Mouse (Mus musculus) adrenal gland, adult 2 months (tissue): ENCODE measurements around the gene Rabggta. TPM values are rescaled to one million over a fixed set of nuclear protein-coding genes. Genes with fewer than 3 reads are reported as not detected.

Experiments used
- DNase-seq: peaks from one replicate; pipeline ENCODE4 v3.0.0; 2021
- polyA plus RNA-seq: library from polyadenylated mRNA; depleted of rRNA; stranded (reverse); fragments of >200 nt; gene quantifications from 2 replicates; pipeline ENCODE4 v1.2.3, GENCODE M21; 2012; rRNA removed
- total RNA-seq, 2 experiments: library from RNA; stranded (reverse); gene quantifications; 2 replicates each; pipeline ENCODE4 v1.2.3; 2021

Gene Rabggta
- total and polyA plus RNA-seq, 3 experiments = 20.2 to 44.7 (median 20.4) TPM

DNA sequence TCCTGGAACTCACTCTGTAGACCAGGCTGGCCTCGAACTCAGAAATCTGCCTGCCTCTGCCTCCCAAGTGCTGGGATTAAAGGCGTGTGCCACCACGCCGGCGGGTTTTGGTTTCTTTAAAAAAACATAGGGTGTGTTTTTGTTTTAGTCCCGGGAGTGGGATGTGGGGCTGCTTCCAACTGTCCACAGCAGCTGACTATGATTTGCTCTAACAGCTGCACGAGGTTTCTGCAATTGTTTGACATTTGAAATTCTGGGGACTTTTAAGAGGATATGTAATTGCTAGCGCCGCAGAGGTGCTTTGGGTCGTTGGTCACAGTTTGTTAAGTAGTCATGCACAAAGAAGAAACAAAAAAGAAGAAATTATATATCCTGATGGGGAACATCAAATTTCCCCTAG, 32.6 kb downstream of the Rabggta start:
- DNase-seq = no peak

DNA sequence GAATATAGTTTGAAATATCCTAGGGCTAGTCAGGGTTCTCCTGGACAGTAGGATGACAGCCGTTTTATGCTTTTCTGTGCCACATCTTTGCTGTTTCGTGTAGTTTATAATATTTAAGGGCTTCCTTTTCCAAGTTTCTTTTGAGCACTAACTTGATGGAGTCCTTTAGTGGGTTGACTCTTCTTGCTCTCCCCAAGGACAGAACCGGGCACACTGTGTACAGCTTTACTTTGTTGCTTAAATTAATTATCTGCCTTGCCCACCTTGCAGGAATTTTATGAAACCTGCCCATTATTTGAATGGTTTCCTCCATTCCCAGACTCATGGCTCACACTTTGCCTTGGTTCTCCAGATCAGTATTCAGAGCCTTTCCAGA, 40.0 kb downstream of the Rabggta start:
- DNase-seq = no peak

DNA sequence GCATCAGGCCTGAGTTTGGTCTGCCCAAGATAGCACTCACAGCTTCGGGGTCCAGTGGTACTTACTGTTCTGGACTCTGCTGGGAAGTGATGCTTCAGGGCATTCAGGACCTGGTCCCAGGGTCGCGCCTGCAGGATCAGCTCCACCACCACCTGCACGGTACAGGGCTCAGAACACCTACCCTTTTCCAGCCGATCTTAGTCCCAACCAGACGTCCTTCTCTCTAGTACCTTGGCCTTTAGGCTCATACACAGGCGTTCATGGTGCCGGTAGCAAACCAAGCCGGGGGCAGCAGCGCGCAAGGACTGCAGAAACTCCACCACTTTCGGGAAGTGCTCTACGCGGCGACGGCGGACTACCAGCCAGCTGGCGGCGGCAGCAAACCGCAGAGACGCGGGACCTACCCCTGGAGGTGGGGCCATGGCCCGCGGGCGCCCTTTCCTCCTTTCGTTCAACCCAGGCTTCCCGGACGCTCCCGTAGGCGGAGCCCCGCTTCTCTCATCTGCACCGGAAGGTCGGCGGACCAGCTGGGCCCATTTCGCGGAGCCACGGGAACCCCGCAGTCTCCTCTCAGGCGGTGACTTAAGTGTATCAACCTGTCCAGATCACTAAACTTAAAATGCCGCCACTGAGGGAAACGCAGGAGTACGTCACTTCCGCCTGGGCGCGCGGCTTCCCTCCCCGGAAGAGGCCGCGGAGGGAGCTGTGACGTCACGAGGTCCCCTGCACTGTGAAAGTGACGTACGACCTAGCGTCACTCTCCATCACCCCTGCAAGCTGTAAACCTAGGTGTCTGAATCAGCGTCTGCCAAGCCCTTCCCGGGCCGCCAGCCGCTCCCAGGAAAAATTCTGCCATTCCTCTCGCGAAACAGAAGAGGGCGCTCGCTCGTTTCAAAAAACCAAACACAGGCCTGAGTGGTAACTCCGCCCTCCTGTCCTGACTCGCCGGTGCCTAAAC, 40.6 kb downstream of the Rabggta start, which contains the start of gene Tinf2:
Gene Tinf2 (minus strand): TSS at position 661 of the 958 bp plus-strand sequence.
- DNase-seq = peak; percentile 95

DNA sequence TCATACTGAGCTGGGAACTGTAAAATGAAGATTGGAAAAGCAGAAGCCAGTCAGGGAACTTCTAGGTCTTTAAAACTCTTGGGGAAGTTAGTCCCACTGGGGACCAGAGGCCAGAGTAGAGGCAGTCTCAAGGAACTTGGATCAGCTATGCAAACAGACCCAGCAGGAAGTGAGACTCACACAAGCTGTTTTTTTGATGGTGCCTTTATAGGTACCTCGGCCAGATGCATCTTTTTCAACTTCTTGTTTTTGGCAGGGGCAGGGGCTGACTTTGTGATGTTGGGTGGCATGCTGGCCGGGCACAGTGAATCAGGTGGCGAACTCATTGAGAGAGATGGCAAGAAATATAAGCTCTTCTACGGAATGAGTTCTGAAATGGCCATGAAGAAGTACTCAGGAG, 44.4 kb downstream of the Rabggta start:
- no peak for DNase-seq

DNA sequence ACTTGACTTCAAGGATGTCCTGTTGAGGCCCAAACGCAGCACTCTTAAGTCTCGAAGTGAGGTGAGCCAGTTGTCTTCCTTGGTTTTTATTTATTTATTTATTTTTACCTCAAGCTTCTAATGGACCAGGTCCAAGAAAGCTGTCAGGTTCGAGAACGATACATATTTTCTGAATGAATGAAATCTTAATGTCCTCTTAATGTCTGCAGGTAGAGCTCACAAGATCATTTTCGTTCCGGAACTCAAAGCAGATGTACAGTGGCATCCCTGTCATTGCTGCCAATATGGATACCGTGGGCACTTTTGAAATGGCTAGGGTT, 49.4 kb downstream of the Rabggta start:
- DNase-seq = no peak

DNA sequence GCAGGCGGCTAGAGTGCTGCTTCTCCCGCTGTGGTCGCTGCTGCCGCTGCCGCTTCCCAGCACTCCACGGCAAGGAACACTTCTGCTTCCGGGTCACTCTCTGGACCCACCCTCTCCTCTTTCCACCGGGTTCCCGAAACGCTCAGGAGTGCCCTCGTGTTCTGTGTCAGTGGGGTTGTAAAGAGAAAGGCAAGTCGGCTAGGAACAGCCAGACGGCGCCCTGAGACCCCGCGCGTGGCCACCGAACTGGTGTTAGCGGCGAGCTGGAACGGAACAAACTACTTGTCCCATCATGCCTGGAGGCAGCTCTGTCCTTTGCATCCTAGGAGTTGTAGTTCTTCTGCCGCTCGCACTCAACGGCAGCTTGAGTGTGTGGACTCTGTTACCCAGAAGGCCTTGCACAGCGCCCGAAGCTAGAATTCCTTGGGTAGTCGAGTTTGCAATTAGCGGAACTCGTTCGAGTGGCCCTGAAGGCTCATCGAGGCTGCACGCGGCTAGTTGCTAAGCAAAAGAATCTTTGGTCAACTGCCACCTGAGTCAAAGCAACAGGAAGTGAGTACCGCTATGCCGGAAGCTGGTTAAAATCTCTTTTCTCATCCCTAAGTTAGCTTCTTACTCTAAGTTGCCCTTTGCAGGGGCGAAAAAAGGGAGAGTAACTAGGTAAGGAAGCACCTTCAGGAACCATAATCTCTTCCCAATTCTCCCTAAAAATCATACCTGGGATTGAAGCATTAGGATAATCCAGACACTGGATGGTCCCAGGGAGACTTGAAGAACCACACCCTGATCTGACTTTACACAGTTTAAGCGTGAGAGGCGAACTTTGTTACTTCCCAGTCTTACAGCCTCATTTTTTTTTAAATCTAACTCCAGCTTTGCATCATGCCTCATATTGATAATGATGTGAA, 50.0 kb downstream of the Rabggta start, which contains the start of the genes Gmpr2 and Nedd8:
Gene Gmpr2 (plus strand): TSS at position 109 of the 908 bp plus-strand sequence.
Gene Nedd8 (minus strand): TSS at position 292 of the 908 bp plus-strand sequence.
- peak; percentile 94 for DNase-seq

DNA sequence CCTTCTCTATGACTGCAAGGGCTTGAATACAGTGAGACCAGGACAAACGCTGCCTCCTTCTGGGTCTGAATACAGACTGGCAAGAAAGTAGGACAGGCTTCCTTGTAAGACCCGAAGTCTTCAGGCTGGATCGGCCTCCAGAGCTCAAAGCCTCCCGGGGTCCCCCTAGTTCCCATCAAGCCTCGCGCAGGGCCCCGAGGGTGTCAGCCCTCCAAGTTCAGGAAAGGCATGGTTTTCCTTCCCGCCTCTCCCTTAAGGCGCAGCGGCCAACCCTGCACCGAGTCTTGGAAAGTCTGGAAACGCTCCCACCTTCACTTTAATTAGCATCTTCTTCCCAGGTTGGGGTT, 50.6 kb downstream of the Rabggta start:
- no peak for DNase-seq

Other genes starting within 250 kb of the Rabggta start
Only the 30 nearest of the 37 such genes appear.
- 100 to 1,000 TPM; 102 to 157 TPM for gene Dcaf11, start 162.3 kb downstream of the Rabggta start, total RNA-seq
- gene Dcaf11, start 162.3 kb downstream of the Rabggta start, polyA plus RNA-seq = 107 and 139 TPM in 2 replicates
- gene A730061H03Rik, start 161.9 kb downstream of the Rabggta start, total RNA-seq = 1 to 10 TPM in 1 of 2 experiments, not detected in 1; 1.2 TPM
- 3.8 and 4.2 TPM in 2 replicates for gene A730061H03Rik, start 161.9 kb downstream of the Rabggta start, polyA plus RNA-seq
- 1 to 10 TPM in 1 of 2 experiments, under 1 TPM in 1; 0.41 to 1.5 TPM for gene Fitm1, start 146.6 kb downstream of the Rabggta start, total RNA-seq
- 3.8 and 5.6 TPM in 2 replicates for gene Fitm1, start 146.6 kb downstream of the Rabggta start, polyA plus RNA-seq
- 100 to 1,000 TPM; 207 to 360 TPM for gene Psme1, start 144.1 kb downstream of the Rabggta start, total RNA-seq
- 87.3 and 96.4 TPM in 2 replicates for gene Psme1, start 144.1 kb downstream of the Rabggta start, polyA plus RNA-seq
- gene Emc9, start 137.0 kb downstream of the Rabggta start, total RNA-seq = 10 to 100 TPM; 24.5 to 38.4 TPM
- 59.2 and 62.9 TPM in 2 replicates for gene Emc9, start 137.0 kb downstream of the Rabggta start, polyA plus RNA-seq
- gene Psme2, start 131.2 kb downstream of the Rabggta start, total RNA-seq = 100 to 1,000 TPM; 329 to 332 TPM
- gene Psme2, start 131.2 kb downstream of the Rabggta start, polyA plus RNA-seq = 49.2 and 65.1 TPM in 2 replicates
- gene Rnf31, start 130.6 kb downstream of the Rabggta start, total RNA-seq = 10 to 100 TPM; 30.8 to 36.6 TPM
- gene Rnf31, start 130.6 kb downstream of the Rabggta start, polyA plus RNA-seq = 37.2 and 38.9 TPM in 2 replicates
- 10 to 100 TPM; 18.0 to 23.6 TPM for gene Irf9, start 118.7 kb downstream of the Rabggta start, total RNA-seq
- gene Irf9, start 118.7 kb downstream of the Rabggta start, polyA plus RNA-seq = 76.9 and 100 TPM in 2 replicates
- gene Rec8, start 104.2 kb downstream of the Rabggta start, total RNA-seq = 10 to 100 TPM in 1 of 2 experiments, 1 to 10 TPM in 1; 7.5 to 10.4 TPM
- gene Rec8, start 104.2 kb downstream of the Rabggta start, polyA plus RNA-seq = 15.9 and 18.4 TPM in 2 replicates
- gene Ipo4, start 86.3 kb downstream of the Rabggta start, total RNA-seq = 100 to 1,000 TPM; 126 to 136 TPM
- 86.6 and 132 TPM in 2 replicates for gene Ipo4, start 86.3 kb downstream of the Rabggta start, polyA plus RNA-seq
- 1 to 10 TPM in 1 of 2 experiments, not detected in 1; 3.9 TPM for gene Gm49378, start 84.4 kb downstream of the Rabggta start, total RNA-seq
- gene Gm49378, start 84.4 kb downstream of the Rabggta start, polyA plus RNA-seq = 30.0 and 40.2 TPM in 2 replicates
- 10 to 100 TPM; 76.7 to 86.1 TPM for gene Tm9sf1, start 78.5 kb downstream of the Rabggta start, total RNA-seq
- 128 and 151 TPM in 2 replicates for gene Tm9sf1, start 78.5 kb downstream of the Rabggta start, polyA plus RNA-seq
- gene Tssk4, start 72.1 kb downstream of the Rabggta start, total RNA-seq = 1 to 10 TPM; 1.2 to 1.5 TPM
- 0.52 and 0.59 TPM in 2 replicates for gene Tssk4, start 72.1 kb downstream of the Rabggta start, polyA plus RNA-seq
- 10 to 100 TPM; 57.9 to 58.2 TPM for gene Mdp1, start 61.8 kb downstream of the Rabggta start, total RNA-seq
- 13.8 and 17.9 TPM in 2 replicates for gene Mdp1, start 61.8 kb downstream of the Rabggta start, polyA plus RNA-seq
- 10 to 100 TPM; 23.1 to 28.5 TPM for gene Gmpr2, start 50.3 kb downstream of the Rabggta start, total RNA-seq
- gene Gmpr2, start 50.3 kb downstream of the Rabggta start, polyA plus RNA-seq = 10.0 and 12.4 TPM in 2 replicates
- gene Nedd8, start 50.1 kb downstream of the Rabggta start, total RNA-seq = 100 to 1,000 TPM; 352 to 392 TPM
- 214 and 281 TPM in 2 replicates for gene Nedd8, start 50.1 kb downstream of the Rabggta start, polyA plus RNA-seq
- gene Tinf2, start 40.4 kb downstream of the Rabggta start, total RNA-seq = 10 to 100 TPM; 29.6 to 35.8 TPM
- 10.2 and 11.9 TPM in 2 replicates for gene Tinf2, start 40.4 kb downstream of the Rabggta start, polyA plus RNA-seq
- gene Tgm1, start 8.3 kb downstream of the Rabggta start, total RNA-seq = under 1 TPM; 0.23 to 0.45 TPM
- gene Tgm1, start 8.3 kb downstream of the Rabggta start, polyA plus RNA-seq = 0.27 and 0.28 TPM in 2 replicates
- gene Dhrs1, start 23.4 kb upstream of the Rabggta start, total RNA-seq = 10 to 100 TPM; 70.7 to 93.5 TPM
- 49.6 and 68.1 TPM in 2 replicates for gene Dhrs1, start 23.4 kb upstream of the Rabggta start, polyA plus RNA-seq
- 10 to 100 TPM; 17.6 to 17.7 TPM for gene Nop9, start 23.4 kb upstream of the Rabggta start, total RNA-seq
- gene Nop9, start 23.4 kb upstream of the Rabggta start, polyA plus RNA-seq = 9.2 and 9.9 TPM in 2 replicates
- gene Cideb, start 36.2 kb upstream of the Rabggta start, total RNA-seq = 1 to 10 TPM; 1.2 to 1.7 TPM
- 0.70 and 0.74 TPM in 2 replicates for gene Cideb, start 36.2 kb upstream of the Rabggta start, polyA plus RNA-seq
- under 1 TPM in 1 of 2 experiments, not detected in 1; 0.14 TPM for gene Ltb4r2, start 39.2 kb upstream of the Rabggta start, total RNA-seq
- 0.39 TPM in 1 of 2 replicates, not detected in the other for gene Ltb4r2, start 39.2 kb upstream of the Rabggta start, polyA plus RNA-seq
- under 1 TPM in 1 of 2 experiments, not detected in 1; 0.76 TPM for gene Ltb4r1, start 43.7 kb upstream of the Rabggta start, total RNA-seq
- gene Ltb4r1, start 43.7 kb upstream of the Rabggta start, polyA plus RNA-seq = 1.4 and 1.7 TPM in 2 replicates
- gene Adcy4, start 61.8 kb upstream of the Rabggta start, total RNA-seq = 10 to 100 TPM in 1 of 2 experiments, 1 to 10 TPM in 1; 9.8 to 12.5 TPM
- gene Adcy4, start 61.8 kb upstream of the Rabggta start, polyA plus RNA-seq = 17.1 and 21.0 TPM in 2 replicates
- 1 to 10 TPM; 3.3 to 3.7 TPM for gene Ripk3, start 66.6 kb upstream of the Rabggta start, total RNA-seq
- gene Ripk3, start 66.6 kb upstream of the Rabggta start, polyA plus RNA-seq = 6.2 and 6.4 TPM in 2 replicates
- 10 to 100 TPM; 17.9 to 21.9 TPM for gene Nfatc4, start 100.9 kb upstream of the Rabggta start, total RNA-seq
- gene Nfatc4, start 100.9 kb upstream of the Rabggta start, polyA plus RNA-seq = 50.5 and 58.1 TPM in 2 replicates
- gene Nynrin, start 131.7 kb upstream of the Rabggta start, total RNA-seq = 10 to 100 TPM in 1 of 2 experiments, 1 to 10 TPM in 1; 7.2 to 16.1 TPM
- 5.1 and 5.3 TPM in 2 replicates for gene Nynrin, start 131.7 kb upstream of the Rabggta start, polyA plus RNA-seq
- gene Cbln3, start 162.1 kb upstream of the Rabggta start, total RNA-seq = under 1 TPM in 1 of 2 experiments, not detected in 1; 0.20 TPM
- gene Cbln3, start 162.1 kb upstream of the Rabggta start, polyA plus RNA-seq = 0.03 and 0.25 TPM in 2 replicates
- gene Khnyn, start 162.7 kb upstream of the Rabggta start, total RNA-seq = 10 to 100 TPM; 12.3 to 18.2 TPM
- gene Khnyn, start 162.7 kb upstream of the Rabggta start, polyA plus RNA-seq = 13.0 and 14.6 TPM in 2 replicates
- 10 to 100 TPM; 81.0 to 92.5 TPM for gene Sdr39u1, start 178.0 kb upstream of the Rabggta start, total RNA-seq
- 45.9 and 52.8 TPM in 2 replicates for gene Sdr39u1, start 178.0 kb upstream of the Rabggta start, polyA plus RNA-seq